Mouse (Mus musculus) testis, adult 2 months (tissue): ENCODE measurements around the gene Rorc.

Source experiments
- CTCF ChIP-seq: fragments of 200-500 bp; IDR thresholded peaks from 2 replicates; pipeline ENCODE4 v1.5.1; 2012; ENCODE audit warnings: low read depth, mild to moderate bottlenecking, inconsistent platforms, low read length, moderate library complexity; ENCODE audit not compliant: control insufficient read depth, insufficient read depth, insufficient replicate concordance
- POLR2A ChIP-seq: fragments of 200-500 bp; IDR thresholded peaks from 2 replicates; pipeline ENCODE4 v1.6.1; 2012; ENCODE audit warnings: low read depth, mild to moderate bottlenecking, inconsistent platforms, low read length, moderate library complexity; ENCODE audit not compliant: control insufficient read depth

- TF ChIP-seq CTCF (no peak), POLR2A (no peak)
Observed at GRCm38 (mm10) chr3:94368631-94369030, 4.0 kb upstream of the Rorc start.
